Mouse (Mus musculus) left cerebral cortex, adult 8-10 months (tissue): Measurements from ENCODE around the gene Ints6. TPM values are rescaled to one million over a fixed set of nuclear protein-coding genes. Genes with fewer than 3 reads are reported as not detected.

Experiments used
- DNase-seq, 2 experiments: peaks; one replicate each; pipeline ENCODE4 v3.0.0; 2022; ENCODE audit warnings: low spot score in 2 of 2
- total RNA-seq, 4 experiments: library from RNA; stranded (reverse); gene quantifications; 2 replicates each; pipeline ENCODE4 v1.2.4; 2022

The Ints6 gene
- total RNA-seq: 10 to 100 TPM; 31.2 to 45.7 (median 41.1) TPM

- DNase-seq: peak; percentile 98 to 100
Measured at GRCm38 (mm10) chr14:62761036-62761881, at the start of gene Ints6. TSS of gene Ints6 (minus strand) at chr14:62761169.

- DNase-seq: no peak
Measured at GRCm38 (mm10) chr14:62808661-62809523, 47.9 kb upstream of the Ints6 start.

- no peak for DNase-seq
Measured at GRCm38 (mm10) chr14:62806921-62807320, 46.0 kb upstream of the Ints6 start.

GRCm38 (mm10) chr14:62803204-62803603, 42.2 kb upstream of the Ints6 start:
- no peak for DNase-seq

- DNase-seq: peak in 1 of 2 experiments; percentile 27
Measured at GRCm38 (mm10) chr14:62800791-62801190, 39.8 kb upstream of the Ints6 start.

GRCm38 (mm10) chr14:62798608-62799101, 37.7 kb upstream of the Ints6 start:
- no peak for DNase-seq

GRCm38 (mm10) chr14:62795719-62796118, 34.8 kb upstream of the Ints6 start:
- no peak for DNase-seq

- DNase-seq: no peak
Measured at GRCm38 (mm10) chr14:62789282-62789681, 28.3 kb upstream of the Ints6 start.

GRCm38 (mm10) chr14:62782981-62783380, 22.0 kb upstream of the Ints6 start:
- DNase-seq: no peak

- DNase-seq: no peak
Measured at GRCm38 (mm10) chr14:62780520-62781316, 19.7 kb upstream of the Ints6 start.

GRCm38 (mm10) chr14:62778095-62778494, 17.1 kb upstream of the Ints6 start:
- no peak for DNase-seq

GRCm38 (mm10) chr14:62775034-62775433, 14.1 kb upstream of the Ints6 start:
- DNase-seq: no peak

- DNase-seq: no peak
Measured at GRCm38 (mm10) chr14:62774246-62774645, 13.3 kb upstream of the Ints6 start.

- no peak for DNase-seq
Measured at GRCm38 (mm10) chr14:62773766-62774165, 12.8 kb upstream of the Ints6 start.

- no peak for DNase-seq
Measured at GRCm38 (mm10) chr14:62765398-62765797, 4.4 kb upstream of the Ints6 start.

- no peak for DNase-seq
Measured at GRCm38 (mm10) chr14:62764371-62764770, 3.4 kb upstream of the Ints6 start.

GRCm38 (mm10) chr14:62761943-62762342, 974 bp upstream of the Ints6 start:
- peak in 1 of 2 experiments; percentile 56 for DNase-seq

- DNase-seq: peak; percentile 60 to 68
Measured at GRCm38 (mm10) chr14:62760321-62761035, 491 bp downstream of the Ints6 start.

- peak; percentile 58 to 62 for DNase-seq
Measured at GRCm38 (mm10) chr14:62759771-62760320, 1.1 kb downstream of the Ints6 start.

- no peak for DNase-seq
Measured at GRCm38 (mm10) chr14:62758714-62759113, 2.3 kb downstream of the Ints6 start.
